Mouse (Mus musculus): ENCODE results near the gene Khnyn. TPM values are rescaled to one million over a fixed set of nuclear protein-coding genes. Genes with fewer than 3 reads are reported as not detected.

Gene Khnyn
- 2.2 TPM for polyA plus RNA-seq (2014; fragmentation: Illumina TruSeq; extraction: RNeasy Lipid Tissue Mini Kit (QIAGEN cat#74804); ENCODE audit: low read depth, low replicate concordance)

GRCm38 (mm10) chr14:55884713-55885113, at the start of gene Khnyn:
Gene Khnyn, plus strand, starts transcription at chr14:55884947.

GRCm38 (mm10) chr14:55853621-55854285, 31.0 kb upstream of the Khnyn start, which contains the start of gene Nynrin:
Gene Nynrin, plus strand, starts transcription at chr14:55854010.

GRCm38 (mm10) chr14:55884166-55884565, 581 bp upstream of the Khnyn start, which contains the start of gene Cbln3:
Gene Cbln3, minus strand, starts transcription at chr14:55884392.

GRCm38 (mm10) chr14:55899701-55900413, 15.1 kb downstream of the Khnyn start, which contains the start of gene Sdr39u1:
Gene Sdr39u1, minus strand, starts transcription at chr14:55900293.

GRCm38 (mm10) chr14:55944575-55944974, 59.8 kb downstream of the Khnyn start, which contains the start of gene Cma1:
Gene Cma1, minus strand, starts transcription at chr14:55944675.

Other genes starting within 250 kb of the Khnyn start
- gene Ipo4, start 249.0 kb upstream of the Khnyn start, polyA plus RNA-seq (2014; fragmentation: Illumina TruSeq; extraction: RNeasy Lipid Tissue Mini Kit (QIAGEN cat#74804); ENCODE audit: low read depth, low replicate concordance): 67.7 TPM
- 1.6 TPM for gene Gm49378, start 247.1 kb upstream of the Khnyn start, polyA plus RNA-seq (2014; fragmentation: Illumina TruSeq; extraction: RNeasy Lipid Tissue Mini Kit (QIAGEN cat#74804); ENCODE audit: low read depth, low replicate concordance)
- 5.9 TPM for gene Tm9sf1, start 241.1 kb upstream of the Khnyn start, polyA plus RNA-seq (2014; fragmentation: Illumina TruSeq; extraction: RNeasy Lipid Tissue Mini Kit (QIAGEN cat#74804); ENCODE audit: low read depth, low replicate concordance)
- gene Tssk4, start 234.8 kb upstream of the Khnyn start, polyA plus RNA-seq (2014; fragmentation: Illumina TruSeq; extraction: RNeasy Lipid Tissue Mini Kit (QIAGEN cat#74804); ENCODE audit: low read depth, low replicate concordance): 45.9 TPM
- 4.4 TPM for gene Mdp1, start 224.4 kb upstream of the Khnyn start, polyA plus RNA-seq (2014; fragmentation: Illumina TruSeq; extraction: RNeasy Lipid Tissue Mini Kit (QIAGEN cat#74804); ENCODE audit: low read depth, low replicate concordance)
- gene Gmpr2, start 213.0 kb upstream of the Khnyn start, polyA plus RNA-seq (2014; fragmentation: Illumina TruSeq; extraction: RNeasy Lipid Tissue Mini Kit (QIAGEN cat#74804); ENCODE audit: low read depth, low replicate concordance): 54.2 TPM
- 54.1 TPM for gene Nedd8, start 212.8 kb upstream of the Khnyn start, polyA plus RNA-seq (2014; fragmentation: Illumina TruSeq; extraction: RNeasy Lipid Tissue Mini Kit (QIAGEN cat#74804); ENCODE audit: low read depth, low replicate concordance)
- gene Tinf2, start 203.1 kb upstream of the Khnyn start, polyA plus RNA-seq (2014; fragmentation: Illumina TruSeq; extraction: RNeasy Lipid Tissue Mini Kit (QIAGEN cat#74804); ENCODE audit: low read depth, low replicate concordance): 18.0 TPM
- not detected for gene Tgm1, start 171.0 kb upstream of the Khnyn start, polyA plus RNA-seq (2014; fragmentation: Illumina TruSeq; extraction: RNeasy Lipid Tissue Mini Kit (QIAGEN cat#74804); ENCODE audit: low read depth, low replicate concordance)
- gene Rabggta, start 162.7 kb upstream of the Khnyn start, polyA plus RNA-seq (2014; fragmentation: Illumina TruSeq; extraction: RNeasy Lipid Tissue Mini Kit (QIAGEN cat#74804); ENCODE audit: low read depth, low replicate concordance): 0.35 TPM
- 45.7 TPM for gene Dhrs1, start 139.3 kb upstream of the Khnyn start, polyA plus RNA-seq (2014; fragmentation: Illumina TruSeq; extraction: RNeasy Lipid Tissue Mini Kit (QIAGEN cat#74804); ENCODE audit: low read depth, low replicate concordance)
- 53.9 TPM for gene Nop9, start 139.3 kb upstream of the Khnyn start, polyA plus RNA-seq (2014; fragmentation: Illumina TruSeq; extraction: RNeasy Lipid Tissue Mini Kit (QIAGEN cat#74804); ENCODE audit: low read depth, low replicate concordance)
- gene Cideb, start 126.5 kb upstream of the Khnyn start, polyA plus RNA-seq (2014; fragmentation: Illumina TruSeq; extraction: RNeasy Lipid Tissue Mini Kit (QIAGEN cat#74804); ENCODE audit: low read depth, low replicate concordance): not detected
- gene Ltb4r2, start 123.5 kb upstream of the Khnyn start, polyA plus RNA-seq (2014; fragmentation: Illumina TruSeq; extraction: RNeasy Lipid Tissue Mini Kit (QIAGEN cat#74804); ENCODE audit: low read depth, low replicate concordance): not detected
- not detected for gene Ltb4r1, start 119.0 kb upstream of the Khnyn start, polyA plus RNA-seq (2014; fragmentation: Illumina TruSeq; extraction: RNeasy Lipid Tissue Mini Kit (QIAGEN cat#74804); ENCODE audit: low read depth, low replicate concordance)
- 0.06 TPM for gene Adcy4, start 100.9 kb upstream of the Khnyn start, polyA plus RNA-seq (2014; fragmentation: Illumina TruSeq; extraction: RNeasy Lipid Tissue Mini Kit (QIAGEN cat#74804); ENCODE audit: low read depth, low replicate concordance)
- gene Ripk3, start 96.1 kb upstream of the Khnyn start, polyA plus RNA-seq (2014; fragmentation: Illumina TruSeq; extraction: RNeasy Lipid Tissue Mini Kit (QIAGEN cat#74804); ENCODE audit: low read depth, low replicate concordance): 0.69 TPM
- 0.11 TPM for gene Nfatc4, start 61.8 kb upstream of the Khnyn start, polyA plus RNA-seq (2014; fragmentation: Illumina TruSeq; extraction: RNeasy Lipid Tissue Mini Kit (QIAGEN cat#74804); ENCODE audit: low read depth, low replicate concordance)
- gene Nynrin, start 30.9 kb upstream of the Khnyn start, polyA plus RNA-seq (2014; fragmentation: Illumina TruSeq; extraction: RNeasy Lipid Tissue Mini Kit (QIAGEN cat#74804); ENCODE audit: low read depth, low replicate concordance): 0.03 TPM
- 0.38 TPM for gene Cbln3, start 555 bp upstream of the Khnyn start, polyA plus RNA-seq (2014; fragmentation: Illumina TruSeq; extraction: RNeasy Lipid Tissue Mini Kit (QIAGEN cat#74804); ENCODE audit: low read depth, low replicate concordance)
- 15.9 TPM for gene Sdr39u1, start 15.3 kb downstream of the Khnyn start, polyA plus RNA-seq (2014; fragmentation: Illumina TruSeq; extraction: RNeasy Lipid Tissue Mini Kit (QIAGEN cat#74804); ENCODE audit: low read depth, low replicate concordance)
- gene Cma1, start 59.7 kb downstream of the Khnyn start, polyA plus RNA-seq (2014; fragmentation: Illumina TruSeq; extraction: RNeasy Lipid Tissue Mini Kit (QIAGEN cat#74804); ENCODE audit: low read depth, low replicate concordance): not detected
- not detected for gene Cma2, start 66.0 kb downstream of the Khnyn start, polyA plus RNA-seq (2014; fragmentation: Illumina TruSeq; extraction: RNeasy Lipid Tissue Mini Kit (QIAGEN cat#74804); ENCODE audit: low read depth, low replicate concordance)
- not detected for gene Mcpt1, start 133.0 kb downstream of the Khnyn start, polyA plus RNA-seq (2014; fragmentation: Illumina TruSeq; extraction: RNeasy Lipid Tissue Mini Kit (QIAGEN cat#74804); ENCODE audit: low read depth, low replicate concordance)
- not detected for gene Mcpt9, start 145.5 kb downstream of the Khnyn start, polyA plus RNA-seq (2014; fragmentation: Illumina TruSeq; extraction: RNeasy Lipid Tissue Mini Kit (QIAGEN cat#74804); ENCODE audit: low read depth, low replicate concordance)
- gene Mcpt2, start 157.1 kb downstream of the Khnyn start, polyA plus RNA-seq (2014; fragmentation: Illumina TruSeq; extraction: RNeasy Lipid Tissue Mini Kit (QIAGEN cat#74804); ENCODE audit: low read depth, low replicate concordance): not detected
- 0.25 TPM for gene Mcpt4, start 177.4 kb downstream of the Khnyn start, polyA plus RNA-seq (2014; fragmentation: Illumina TruSeq; extraction: RNeasy Lipid Tissue Mini Kit (QIAGEN cat#74804); ENCODE audit: low read depth, low replicate concordance)
- not detected for gene Mcpt8, start 200.3 kb downstream of the Khnyn start, polyA plus RNA-seq (2014; fragmentation: Illumina TruSeq; extraction: RNeasy Lipid Tissue Mini Kit (QIAGEN cat#74804); ENCODE audit: low read depth, low replicate concordance)
- gene Ctsg, start 217.6 kb downstream of the Khnyn start, polyA plus RNA-seq (2014; fragmentation: Illumina TruSeq; extraction: RNeasy Lipid Tissue Mini Kit (QIAGEN cat#74804); ENCODE audit: low read depth, low replicate concordance): not detected
- not detected for gene Gzme, start 235.7 kb downstream of the Khnyn start, polyA plus RNA-seq (2014; fragmentation: Illumina TruSeq; extraction: RNeasy Lipid Tissue Mini Kit (QIAGEN cat#74804); ENCODE audit: low read depth, low replicate concordance)
- gene Gzmd, start 247.7 kb downstream of the Khnyn start, polyA plus RNA-seq (2014; fragmentation: Illumina TruSeq; extraction: RNeasy Lipid Tissue Mini Kit (QIAGEN cat#74804); ENCODE audit: low read depth, low replicate concordance): not detected

Measured in testis, adult 10 weeks (tissue).